Mouse (Mus musculus) lung, postnatal 25 days (tissue): ENCODE measurements at regions not wholly inside any gene's neighbourhood (a gene's known extent, or its start where the extent isn't known, plus 50 kb on each side); places are given as distances from the start of the nearest gene placed in this dataset.
"Not testable (repeated sequence)": the region's sequence is repeated elsewhere in the genome, so short reads cannot be mapped to it uniquely, and the experiment has no call there.

ENCODE experiments used
- DNase-seq: peaks from one replicate; pipeline ENCODE4 v3.0.0; 2022; ENCODE audit warnings: low spot score

DNA sequence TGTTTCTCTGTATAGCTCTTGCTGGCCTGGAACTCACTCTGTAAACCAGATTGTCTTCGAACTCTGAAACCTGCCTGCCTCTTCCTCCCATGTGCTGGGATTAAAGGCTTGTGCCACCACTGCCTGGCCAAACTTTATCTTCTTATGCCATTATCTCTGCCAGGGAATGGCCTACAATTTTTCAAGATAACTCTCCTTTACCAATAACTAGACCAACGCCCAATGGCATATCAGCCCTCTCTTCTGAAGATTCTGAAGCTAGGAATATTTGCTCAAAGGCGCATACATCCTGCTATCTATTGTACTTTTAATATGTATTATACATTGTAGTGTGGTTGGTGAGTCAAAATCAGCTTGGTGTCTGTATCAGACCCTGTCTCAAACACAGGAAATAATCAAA lies 235.4 kb upstream of the Cts3 start:
- not testable (repeated sequence) for DNase-seq

DNA sequence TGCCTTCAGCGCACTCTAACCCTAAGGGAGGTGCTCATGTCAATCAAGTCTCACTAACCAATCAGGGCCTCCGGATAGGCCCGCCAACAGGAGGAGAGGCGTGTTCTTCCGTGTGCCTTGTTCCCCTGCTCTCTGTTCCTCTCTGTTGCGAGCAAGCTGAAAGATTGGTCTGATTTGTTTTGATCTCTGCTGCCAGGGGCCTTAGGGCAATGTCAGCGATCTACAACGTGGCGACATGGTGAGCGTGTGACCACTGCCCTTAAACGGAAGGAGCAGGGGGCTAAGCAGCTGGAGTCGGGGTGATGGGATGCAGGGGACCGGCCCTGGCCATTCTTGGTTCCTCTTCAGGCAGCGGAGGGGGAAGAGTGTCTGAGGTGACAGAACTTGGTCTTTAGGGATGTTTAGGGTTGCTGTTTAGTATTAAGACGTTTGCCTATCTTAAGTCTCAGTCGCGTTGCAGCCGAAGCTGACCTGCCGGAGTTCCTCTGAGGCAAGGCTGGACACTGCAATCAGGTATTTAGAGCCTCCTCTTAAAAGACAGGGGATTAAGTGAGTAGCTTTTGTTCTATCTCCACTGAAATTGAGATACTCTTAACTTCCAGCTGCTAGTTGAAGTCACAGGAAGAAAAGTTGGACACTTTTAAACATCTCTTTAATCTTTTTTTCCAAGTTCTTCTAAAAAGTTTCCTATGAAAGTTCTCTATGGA lies 234.4 kb upstream of the Cts3 start:
- peak; percentile 35 for DNase-seq

DNA sequence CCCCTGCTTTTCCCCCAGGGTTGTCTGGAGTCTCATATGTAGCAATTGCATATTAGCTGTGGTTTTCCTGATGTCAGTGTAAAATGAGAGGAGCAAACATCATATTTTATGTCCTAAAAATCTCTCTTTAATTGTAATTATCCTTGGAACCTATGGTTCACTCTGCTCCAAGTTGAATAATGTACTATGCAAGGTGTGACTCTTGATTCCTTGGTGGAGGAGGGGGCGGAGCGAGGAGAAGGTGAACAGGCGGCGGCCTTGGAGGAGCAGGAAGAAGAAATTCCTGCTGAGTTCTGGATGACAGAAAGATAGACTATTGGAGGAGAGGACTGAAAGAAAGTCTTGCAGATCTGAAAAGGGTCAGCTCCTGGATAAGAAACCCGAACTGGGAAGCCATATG lies 233.8 kb upstream of the Cts3 start:
- DNase-seq, result not testable (repeated sequence)

- DNase-seq, result not testable (repeated sequence)
Observed at GRCm38 (mm10) chr13:61763457-61763856, 193.5 kb upstream of the Cts3 start.
